In genomic region chr1:23282870-23283219, GRCm38 (mm10) we compare ENCODE assay signal across 25 mouse cellular contexts.
DNase-seq lines count a peak whose midpoint lies in the region; ATAC-seq and TF ChIP-seq lines count a peak whose summit lies in the region.
"Had no signal": no experiment of that assay in that cellular context is flagged by ENCODE, and none has a peak within 500 bp of the region (broad histone marks: within the 10 kb centered on the region; RNA-seq: fewer than 3 reads in every experiment).

No protein-coding gene starts in this region.

- TF ChIP-seq EP300 in liver, embryonic 14.5 days (IDR thresholded peaks at IDR 0.05; ENCODE audit: low read depth) = no peak

- no peaks in the 10 kb centered on the region for H3K9me3 ChIP-seq in heart, embryonic 16.5 days (replicated peaks; ENCODE audit: control insufficient read depth, low read length)
- no peaks in the 10 kb centered on the region for H3K9me3 ChIP-seq in erythroblast, embryonic 14.5 days (ENCODE audit: control insufficient read depth, low read length)
- H3K9me3 ChIP-seq in liver, embryonic 14.5 days (ENCODE audit: control insufficient read depth, low read length) = no peaks in the 10 kb centered on the region
- H3K9me3 ChIP-seq in midbrain, embryonic 11.5 days (ENCODE audit: control insufficient read depth, low read length) = no peaks in the 10 kb centered on the region
- no peaks in the 10 kb centered on the region for H3K9me3 ChIP-seq in kidney, embryonic 16.5 days (ENCODE audit: low read length)
- H3K9me3 ChIP-seq: hindbrain, embryonic 13.5 days; limb, embryonic 13.5 days; midbrain, embryonic 10.5 days had no signal

- peak overlapping the region; percentile 23; the same call in 1 of the 2 replicates for H3K27ac ChIP-seq in heart, embryonic 16.5 days (ENCODE audit: low read length)
- H3K27ac ChIP-seq in liver, embryonic 14.5 days = peak overlapping the region; percentile 98
- no peak overlapping the region for H3K27ac ChIP-seq in midbrain, embryonic 11.5 days (ENCODE audit: low read depth, low read length)
- H3K27ac ChIP-seq in kidney, embryonic 16.5 days (ENCODE audit: low read length) = no peak overlapping the region
- H3K27ac ChIP-seq: hindbrain, embryonic 13.5 days; layer of hippocampus, adult 2 months; limb, embryonic 13.5 days; midbrain, embryonic 10.5 days had no signal

- H3K27me3 ChIP-seq in heart, embryonic 16.5 days (ENCODE audit: control insufficient read depth, insufficient read depth, low read length) = no peaks in the 10 kb centered on the region
- H3K27me3 ChIP-seq in erythroblast, embryonic 14.5 days (ENCODE audit: control insufficient read depth) = no peaks in the 10 kb centered on the region
- no peaks in the 10 kb centered on the region for H3K27me3 ChIP-seq in liver, embryonic 14.5 days (ENCODE audit: control insufficient read depth, insufficient read depth, low read length)
- no peaks in the 10 kb centered on the region for H3K27me3 ChIP-seq in midbrain, embryonic 11.5 days (ENCODE audit: control insufficient read depth, insufficient read depth, low read length)
- H3K27me3 ChIP-seq in kidney, embryonic 16.5 days (ENCODE audit: insufficient read depth, low read length) = no peaks in the 10 kb centered on the region
- H3K27me3 ChIP-seq: hindbrain, embryonic 13.5 days; limb, embryonic 13.5 days had no signal

- ATAC-seq in heart, embryonic 16.5 days (replicated peaks; ENCODE audit: extremely low read depth, insufficient read depth, low FRiP score) = no peak
- ATAC-seq in liver, embryonic 14.5 days (ENCODE audit: insufficient read depth) = peak; percentile 19; the same call in 1 of the 2 replicates
- no peak for ATAC-seq in midbrain, embryonic 11.5 days (ENCODE audit: low FRiP score)
- ATAC-seq in kidney, embryonic 16.5 days (ENCODE audit: low FRiP score, low TSS enrichment) = no peak
- ATAC-seq: forebrain, postnatal 0 days; intestine, postnatal 0 days; midbrain, embryonic 16.5 days had no signal

- WGBS in heart, embryonic 16.5 days = 94% methylated on average over 4 of the region's 4 CpGs
- 52% methylated on average over 4 of the region's 4 CpGs for WGBS in liver, embryonic 14.5 days (ENCODE audit: insufficient replicate concordance)
- 91% methylated on average over 4 of the region's 4 CpGs for WGBS in midbrain, embryonic 11.5 days
- WGBS in kidney, embryonic 16.5 days = 90% methylated on average over 4 of the region's 4 CpGs

- H3K4me3 ChIP-seq in heart, embryonic 16.5 days (ENCODE audit: low read length) = no peak overlapping the region
- H3K4me3 ChIP-seq in erythroblast, embryonic 14.5 days (replicated peaks) = peak overlapping the region; percentile 42
- H3K4me3 ChIP-seq in liver, embryonic 14.5 days (ENCODE audit: insufficient read depth in 1 of 2, low read depth in 2 of 2, low read length in 2 of 2) = peak overlapping the region in 1 of 2 experiments; percentile 30; a peak in 1 of 4 replicates
- H3K4me3 ChIP-seq in midbrain, embryonic 11.5 days (ENCODE audit: low read depth, low read length) = no peak overlapping the region
- no peak overlapping the region for H3K4me3 ChIP-seq in kidney, embryonic 16.5 days (ENCODE audit: low read length)
- H3K4me3 ChIP-seq: hindbrain, embryonic 13.5 days; layer of hippocampus, adult 2 months; limb, embryonic 13.5 days; midbrain, embryonic 10.5 days had no signal

- no peak overlapping the region for H3K4me2 ChIP-seq in heart, embryonic 16.5 days (ENCODE audit: low read depth, low read length)
- H3K4me2 ChIP-seq in liver, embryonic 14.5 days (ENCODE audit: low read depth) = peak overlapping the region; percentile 67
- no peak overlapping the region for H3K4me2 ChIP-seq in midbrain, embryonic 11.5 days
- no peak overlapping the region for H3K4me2 ChIP-seq in kidney, embryonic 16.5 days (replicated peaks; ENCODE audit: low read depth, low read length)
- H3K4me2 ChIP-seq: hindbrain, embryonic 13.5 days; limb, embryonic 13.5 days; lung, embryonic 14.5 days had no signal

- H3K36me3 ChIP-seq in heart, embryonic 16.5 days (ENCODE audit: control insufficient read depth, insufficient read depth) = peaks cover 7% of the 10 kb centered on the region; the same call in 1 of the 2 replicates
- peaks cover 80% of the 10 kb centered on the region for H3K36me3 ChIP-seq in erythroblast, embryonic 14.5 days (ENCODE audit: control insufficient read depth)
- H3K36me3 ChIP-seq in liver, embryonic 14.5 days (replicated peaks; ENCODE audit: control insufficient read depth, insufficient read depth, low read depth) = peaks cover 3% of the 10 kb centered on the region
- H3K36me3 ChIP-seq in midbrain, embryonic 11.5 days (ENCODE audit: control insufficient read depth, insufficient read depth, low read length) = no peaks in the 10 kb centered on the region
- 0 out of 2 replicates have a peak, but pooled peaks cover 2% of the 10 kb centered on the region for H3K36me3 ChIP-seq in kidney, embryonic 16.5 days (ENCODE audit: insufficient read depth, low read length)
- H3K36me3 ChIP-seq: limb, embryonic 13.5 days had no signal

- no peak for DNase-seq in heart, adult 18-20 months
- no peak for DNase-seq in liver, embryonic 14.5 days (ENCODE audit: low read depth in 3 of 3, low spot score in 3 of 3)
- no peak for DNase-seq in midbrain, embryonic 11.5 days (ENCODE audit: low spot score, missing footprints)
- no peak for DNase-seq in thymus, postnatal 25 days
- DNase-seq: adrenal gland, postnatal 10 days; B cell, adult 2 months; cerebellum, adult 9-10 months; cerebellum, postnatal 36 days; forebrain, postnatal 0 days; heart, postnatal 4 days; kidney, postnatal 36 days; lung, embryonic 14.5 days; lung, postnatal 14 days; right cerebral cortex, adult 18-20 months; spleen, adult 18-20 months; thymus, postnatal 14 days had no signal

- H3K4me1 ChIP-seq in heart, embryonic 16.5 days (ENCODE audit: control insufficient read depth, insufficient read depth, low read length) = peaks cover 11% of the 10 kb centered on the region
- H3K4me1 ChIP-seq in erythroblast, embryonic 14.5 days (ENCODE audit: control insufficient read depth) = peaks cover 71% of the 10 kb centered on the region
- peaks cover 35 to 37% of the 10 kb centered on the region in 2 experiments for H3K4me1 ChIP-seq in liver, embryonic 14.5 days (replicated peaks; ENCODE audit: control insufficient read depth in 2 of 2, insufficient read depth in 2 of 2, low read length in 1 of 2)
- H3K4me1 ChIP-seq in midbrain, embryonic 11.5 days (ENCODE audit: control insufficient read depth, insufficient read depth, low read length) = no peaks in the 10 kb centered on the region
- no peaks in the 10 kb centered on the region for H3K4me1 ChIP-seq in kidney, embryonic 16.5 days (ENCODE audit: insufficient read depth, low read length)
- H3K4me1 ChIP-seq: hindbrain, embryonic 13.5 days; limb, embryonic 13.5 days; midbrain, embryonic 10.5 days had no signal

- H3K9ac ChIP-seq in heart, embryonic 16.5 days (ENCODE audit: low read length) = no peak overlapping the region
- peak overlapping the region; percentile 60 for H3K9ac ChIP-seq in liver, embryonic 14.5 days (replicated peaks)
- H3K9ac ChIP-seq in midbrain, embryonic 11.5 days (ENCODE audit: low read length) = no peak overlapping the region
- no peak overlapping the region for H3K9ac ChIP-seq in kidney, embryonic 16.5 days (replicated peaks; ENCODE audit: low read length)
- H3K9ac ChIP-seq: forebrain, postnatal 0 days; hindbrain, embryonic 13.5 days; limb, embryonic 13.5 days; lung, embryonic 14.5 days had no signal

- no peak for TF ChIP-seq CTCF in liver, embryonic 14.5 days (IDR thresholded peaks at IDR 0.05; ENCODE audit: low read depth)

Comparison
In these comparisons a context has a peak if more than half of its experiments do, and no peak if none do; other contexts are left out.
1. H3K27ac ChIP-seq: peak in heart, embryonic 16.5 days (single experiment) and liver, embryonic 14.5 days (single experiment); none in midbrain, embryonic 11.5 days (single experiment) and kidney, embryonic 16.5 days (single experiment).